Mouse (Mus musculus): Measurements from ENCODE around the gene Misp.

DNA sequence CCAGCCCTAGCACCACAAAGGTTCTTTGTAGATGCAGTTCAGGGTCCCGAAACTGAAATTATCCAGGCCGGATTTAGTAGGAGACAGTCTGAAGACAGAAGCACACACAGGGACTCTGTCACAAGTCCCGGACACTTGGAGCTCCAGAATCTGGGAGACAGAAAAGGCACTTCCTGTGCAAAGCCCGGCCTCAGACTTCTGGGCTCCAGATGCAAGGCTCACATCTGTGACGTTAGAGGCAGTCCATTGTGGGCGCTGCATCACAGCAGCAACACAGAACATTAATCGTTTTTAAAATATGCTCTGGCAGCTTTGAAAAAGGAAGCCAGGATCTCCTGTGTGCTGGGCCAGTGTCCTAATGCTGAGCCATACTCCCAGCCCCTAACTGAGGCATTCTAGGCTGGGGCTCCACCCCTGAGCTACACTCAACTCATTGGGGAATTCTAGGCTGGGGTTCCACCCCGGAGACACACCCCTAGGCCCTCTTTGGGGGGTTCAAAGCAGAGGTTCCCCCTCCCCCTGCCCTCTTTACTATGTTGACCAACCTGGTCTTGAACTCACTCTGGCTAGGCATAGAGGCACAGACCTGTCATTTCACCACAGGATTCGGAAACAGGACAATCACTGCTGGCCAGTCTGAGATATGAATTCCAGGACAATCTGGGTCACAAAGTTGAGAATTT is 31.5 kb downstream of the Misp start:
- TF ChIP-seq CTCF (IDR thresholded peaks at IDR 0.05; ENCODE audit: extremely low read depth, insufficient read length, insufficient replicate concordance, low read depth, low read length) (no peak), POLR2A (IDR thresholded peaks at IDR 0.05; ENCODE audit: low read depth, low read length) (no peak; the same call in 1 of the 2 replicates)
